Mouse (Mus musculus): ENCODE data around the gene Golgb1. TPM values are rescaled to one million over a fixed set of nuclear protein-coding genes. Genes with fewer than 3 reads are reported as not detected.

Golgb1 gene
- polyA plus RNA-seq, 1 experiment from 2014 or later: 104 TPM

DNA sequence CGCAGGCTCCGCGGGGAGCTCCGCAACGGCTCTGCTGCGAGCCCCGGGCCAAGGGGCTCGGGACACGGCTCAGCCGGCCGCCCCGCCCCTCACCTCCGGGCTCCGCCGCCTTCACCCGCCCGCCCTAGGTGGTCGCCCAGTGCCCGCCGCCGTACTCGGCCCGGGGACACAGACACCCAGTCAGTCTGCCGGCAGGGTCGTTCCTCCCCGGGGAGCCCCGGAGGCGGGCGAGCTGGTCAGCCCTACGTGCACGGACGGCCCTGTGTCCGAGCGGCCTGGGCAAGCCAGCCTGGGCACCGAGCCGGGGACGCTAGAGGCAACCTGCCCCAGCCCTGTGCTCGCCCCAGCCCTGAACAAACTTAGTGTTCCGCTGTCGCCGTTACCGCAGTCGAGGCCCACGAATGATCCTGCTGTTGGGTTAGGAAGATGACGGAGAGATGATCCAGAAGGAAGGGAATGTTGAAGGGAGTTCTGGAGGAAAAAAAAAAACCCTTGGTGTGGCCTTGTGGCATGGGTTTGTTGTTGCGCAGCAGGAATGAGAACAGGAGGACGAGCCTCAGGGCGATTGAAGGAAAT lies 424 bp downstream of the Golgb1 start:
- Histone ChIP-seq H3K4me2 (replicated peaks; ENCODE audit: low read depth, low read length) (peak overlapping the region; percentile 67), H3K4me3 (ENCODE audit: low read length) (peak overlapping the region; percentile 89), H3K4me1 (ENCODE audit: control insufficient read depth, insufficient read depth, low read length) (no peaks in the 10 kb centered on the region; the same call in 1 of the 2 replicates), H3K9ac (ENCODE audit: low read depth, low read length) (peak overlapping the region; percentile 86), H3K27me3 (ENCODE audit: control insufficient read depth, insufficient read depth, low read length) (no peaks in the 10 kb centered on the region), H3K9me3 (ENCODE audit: control insufficient read depth, low read length) (no peaks in the 10 kb centered on the region), H3K36me3 (ENCODE audit: control insufficient read depth, insufficient read depth, low read length) (peaks cover 14% of the 10 kb centered on the region), H3K27ac (ENCODE audit: low read depth, low read length) (peak overlapping the region; percentile 77)
- ATAC-seq (ENCODE audit: low FRiP score, low TSS enrichment): no peak; the same call in 1 of the 2 replicates
- WGBS: under 1% methylated on average over 35 of the region's 48 CpGs

DNA sequence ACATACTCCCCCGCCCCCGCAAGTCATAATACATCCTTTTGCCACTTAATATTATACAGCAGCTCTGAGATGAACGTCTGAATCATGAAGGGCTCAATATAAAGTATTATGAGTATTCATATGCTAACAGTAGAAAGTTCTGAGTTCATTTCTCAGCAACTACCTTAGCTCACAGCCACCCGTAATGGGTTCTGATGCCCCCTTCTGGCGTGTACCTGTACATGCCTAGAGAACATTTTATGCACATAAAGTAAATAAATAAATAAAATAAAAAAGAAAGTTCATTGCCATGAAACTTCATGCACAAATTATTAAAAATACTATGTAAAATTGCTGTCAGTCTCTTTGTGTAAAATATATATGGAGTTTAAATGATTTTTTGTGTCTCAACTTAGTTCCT lies 2.4 kb downstream of the Golgb1 start:
- Histone ChIP-seq H3K4me1 (ENCODE audit: control insufficient read depth, insufficient read depth, low read length) (no peaks in the 10 kb centered on the region; the same call in 1 of the 2 replicates), H3K36me3 (ENCODE audit: control insufficient read depth, insufficient read depth, low read length) (peaks cover 1% of the 10 kb centered on the region), H3K27me3 (ENCODE audit: control insufficient read depth, insufficient read depth, low read length) (no peaks in the 10 kb centered on the region), H3K4me3 (ENCODE audit: low read length) (no peak overlapping the region), H3K9ac (ENCODE audit: low read depth, low read length) (no peak overlapping the region), H3K27ac (ENCODE audit: low read depth, low read length) (no peak overlapping the region), H3K9me3 (ENCODE audit: control insufficient read depth, low read length) (no peaks in the 10 kb centered on the region), H3K4me2 (replicated peaks; ENCODE audit: low read depth, low read length) (no peak overlapping the region)
- ATAC-seq (ENCODE audit: low FRiP score, low TSS enrichment): no peak
- WGBS: 78% methylated on average over 5 of the region's 5 CpGs

DNA sequence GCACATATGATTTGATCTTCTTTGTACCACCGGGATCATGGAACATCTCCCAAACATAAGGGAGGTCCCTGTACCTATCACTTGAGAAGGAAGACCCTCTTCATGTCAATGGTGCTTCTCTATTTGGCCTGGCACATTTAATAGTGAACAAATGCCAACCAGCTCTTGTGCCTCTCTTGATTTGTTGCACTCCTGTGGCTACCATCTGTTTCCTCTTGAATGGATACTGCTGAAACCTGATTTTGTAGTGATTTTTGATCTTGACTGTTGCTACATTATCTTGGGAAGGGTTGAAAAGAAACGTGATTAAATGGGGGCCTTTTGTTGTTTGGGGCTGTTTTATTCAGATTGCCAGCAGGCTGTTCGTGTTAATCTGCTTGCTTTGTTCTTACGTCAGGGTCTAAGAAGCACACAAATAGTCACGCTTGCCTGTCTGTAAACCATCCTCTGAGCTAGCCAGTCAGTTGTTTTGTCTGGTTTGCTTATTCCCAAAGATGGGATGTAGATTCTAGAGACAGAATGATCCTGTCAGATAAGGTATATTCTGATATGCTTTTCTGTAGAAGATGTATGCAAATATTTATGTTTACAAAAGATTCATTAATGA lies 7.9 kb downstream of the Golgb1 start:
- Histone ChIP-seq H3K9ac (ENCODE audit: low read depth, low read length) (no peak overlapping the region), H3K36me3 (ENCODE audit: control insufficient read depth, insufficient read depth, low read length) (peaks cover 8% of the 10 kb centered on the region), H3K27ac (ENCODE audit: low read depth, low read length) (no peak overlapping the region), H3K4me2 (replicated peaks; ENCODE audit: low read depth, low read length) (no peak overlapping the region), H3K4me3 (ENCODE audit: low read length) (no peak overlapping the region), H3K4me1 (ENCODE audit: control insufficient read depth, insufficient read depth, low read length) (no peaks in the 10 kb centered on the region), H3K27me3 (ENCODE audit: control insufficient read depth, insufficient read depth, low read length) (no peaks in the 10 kb centered on the region), H3K9me3 (ENCODE audit: control insufficient read depth, low read length) (no peaks in the 10 kb centered on the region)
- WGBS: 76% methylated on average over 5 of the region's 5 CpGs
- no peak for ATAC-seq (ENCODE audit: low FRiP score, low TSS enrichment)

DNA sequence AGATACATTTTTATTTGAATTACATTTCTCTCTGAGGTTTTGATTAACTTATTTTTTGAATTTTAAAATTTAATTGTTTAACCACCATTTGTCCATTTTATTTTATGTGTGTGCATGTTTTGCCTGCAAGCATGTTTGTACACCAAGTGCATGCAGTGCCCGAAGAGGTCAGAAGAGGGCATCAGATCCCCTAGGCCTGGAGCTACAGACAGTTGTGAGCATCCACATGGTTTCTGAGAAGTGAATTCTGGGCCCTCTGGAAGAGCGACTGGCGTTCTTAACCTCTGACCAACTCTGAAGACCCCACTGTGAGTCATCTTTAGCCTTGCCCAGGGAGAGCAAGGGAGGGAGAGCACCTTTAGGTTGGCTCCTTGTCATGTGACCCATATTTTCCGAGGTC lies 9.9 kb downstream of the Golgb1 start:
- WGBS: 86% methylated on average over 4 of the region's 4 CpGs
- peak; percentile 39; the same call in 1 of the 2 replicates for ATAC-seq (ENCODE audit: low FRiP score, low TSS enrichment)
- Histone ChIP-seq H3K4me3 (ENCODE audit: low read length) (no peak overlapping the region), H3K9ac (ENCODE audit: low read depth, low read length) (no peak overlapping the region), H3K27me3 (ENCODE audit: control insufficient read depth, insufficient read depth, low read length) (no peaks in the 10 kb centered on the region), H3K4me2 (replicated peaks; ENCODE audit: low read depth, low read length) (no peak overlapping the region), H3K36me3 (ENCODE audit: control insufficient read depth, insufficient read depth, low read length) (peaks cover 17% of the 10 kb centered on the region), H3K4me1 (ENCODE audit: control insufficient read depth, insufficient read depth, low read length) (no peaks in the 10 kb centered on the region), H3K9me3 (ENCODE audit: control insufficient read depth, low read length) (no peaks in the 10 kb centered on the region), H3K27ac (ENCODE audit: low read depth, low read length) (no peak overlapping the region)

DNA sequence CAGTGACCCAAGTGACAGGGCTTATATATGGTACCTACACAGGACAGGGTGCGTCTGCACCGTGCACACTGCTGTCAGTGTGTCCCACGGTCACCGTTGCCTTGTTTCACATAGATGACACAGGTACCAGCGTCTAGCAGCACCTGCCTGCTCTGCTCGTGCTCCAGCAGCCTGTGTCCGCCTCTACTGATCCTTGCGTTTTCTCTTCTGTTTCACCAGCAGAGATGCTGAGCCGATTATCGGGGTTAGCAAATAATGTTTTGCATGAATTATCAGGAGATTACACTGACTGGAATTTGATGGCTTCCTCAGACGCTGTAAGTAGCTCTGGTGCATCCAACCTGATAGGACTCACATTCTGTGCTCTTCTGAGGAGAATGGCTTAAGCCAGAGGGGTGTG lies 11.0 kb downstream of the Golgb1 start:
- H3K4me1 ChIP-seq (ENCODE audit: control insufficient read depth, insufficient read depth, low read length): no peaks in the 10 kb centered on the region
- H3K27me3 ChIP-seq (ENCODE audit: control insufficient read depth, insufficient read depth, low read length): no peaks in the 10 kb centered on the region
- H3K9me3 ChIP-seq (ENCODE audit: control insufficient read depth, low read length): no peaks in the 10 kb centered on the region
- 93% methylated on average over 11 of the region's 11 CpGs for WGBS
- peaks cover 24% of the 10 kb centered on the region for H3K36me3 ChIP-seq (ENCODE audit: control insufficient read depth, insufficient read depth, low read length)
- H3K4me3 ChIP-seq (ENCODE audit: low read length): no peak overlapping the region
- no peak overlapping the region for H3K27ac ChIP-seq (ENCODE audit: low read depth, low read length)
- H3K4me2 ChIP-seq (replicated peaks; ENCODE audit: low read depth, low read length): no peak overlapping the region
- no peak overlapping the region for H3K9ac ChIP-seq (ENCODE audit: low read depth, low read length)
- ATAC-seq (ENCODE audit: low FRiP score, low TSS enrichment): no peak

DNA sequence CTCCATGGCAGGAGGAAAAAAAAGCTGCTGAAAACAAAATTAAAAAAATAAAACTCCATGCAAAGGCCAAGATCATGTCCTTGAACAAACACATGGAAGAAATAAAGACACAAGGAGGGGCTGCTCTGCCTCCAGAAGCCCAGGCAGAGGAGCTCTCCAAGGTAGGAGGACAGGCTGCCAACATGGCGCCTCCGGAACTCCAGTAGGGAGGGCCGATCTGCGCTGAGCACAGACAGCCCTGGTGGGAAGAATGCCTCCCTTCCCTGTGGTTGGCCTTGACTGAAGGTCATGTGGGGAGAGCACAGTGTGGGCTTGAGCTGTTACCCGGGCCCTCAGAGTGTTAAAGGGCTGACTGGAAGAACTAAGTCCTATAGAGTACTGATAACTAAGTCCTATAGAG lies 12.6 kb downstream of the Golgb1 start:
- no peak overlapping the region for H3K9ac ChIP-seq (ENCODE audit: low read depth, low read length)
- 85% methylated on average over 5 of the region's 5 CpGs for WGBS
- no peak for ATAC-seq (ENCODE audit: low FRiP score, low TSS enrichment)
- H3K4me3 ChIP-seq (ENCODE audit: low read length): no peak overlapping the region
- H3K9me3 ChIP-seq (ENCODE audit: control insufficient read depth, low read length): no peaks in the 10 kb centered on the region
- H3K27ac ChIP-seq (ENCODE audit: low read depth, low read length): no peak overlapping the region
- H3K27me3 ChIP-seq (ENCODE audit: control insufficient read depth, insufficient read depth, low read length): no peaks in the 10 kb centered on the region
- no peak overlapping the region for H3K4me2 ChIP-seq (replicated peaks; ENCODE audit: low read depth, low read length)
- peaks cover 39% of the 10 kb centered on the region for H3K36me3 ChIP-seq (ENCODE audit: control insufficient read depth, insufficient read depth, low read length)
- no peaks in the 10 kb centered on the region for H3K4me1 ChIP-seq (ENCODE audit: control insufficient read depth, insufficient read depth, low read length)

DNA sequence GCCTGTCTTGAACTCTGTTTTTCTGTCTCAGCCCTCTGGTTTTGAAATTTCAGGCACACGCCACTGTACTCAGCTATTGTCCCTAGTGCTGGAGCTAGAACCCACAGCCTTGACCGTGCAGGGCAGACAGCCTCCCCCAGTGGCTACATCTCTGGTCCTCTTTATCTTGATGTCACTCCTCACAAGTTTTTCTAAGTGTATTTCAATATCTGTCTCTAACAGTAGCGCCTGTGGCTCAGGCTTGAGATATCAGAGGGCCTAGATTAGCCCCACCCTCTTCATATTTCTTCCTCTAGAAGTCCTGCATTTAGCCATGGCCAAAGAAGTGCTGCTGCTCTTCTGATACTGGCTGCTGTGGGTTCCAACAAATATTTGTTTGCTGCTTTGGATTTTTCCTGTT lies 15.6 kb downstream of the Golgb1 start:
- Histone ChIP-seq H3K4me1 (ENCODE audit: control insufficient read depth, insufficient read depth, low read length) (no peaks in the 10 kb centered on the region), H3K27me3 (ENCODE audit: control insufficient read depth, insufficient read depth, low read length) (no peaks in the 10 kb centered on the region), H3K4me3 (ENCODE audit: low read length) (no peak overlapping the region), H3K27ac (ENCODE audit: low read depth, low read length) (no peak overlapping the region), H3K36me3 (ENCODE audit: control insufficient read depth, insufficient read depth, low read length) (peaks cover 58% of the 10 kb centered on the region), H3K4me2 (replicated peaks; ENCODE audit: low read depth, low read length) (no peak overlapping the region), H3K9ac (ENCODE audit: low read depth, low read length) (no peak overlapping the region), H3K9me3 (ENCODE audit: control insufficient read depth, low read length) (no peaks in the 10 kb centered on the region)
- 95% methylated on average over 3 of the region's 3 CpGs for WGBS
- ATAC-seq (ENCODE audit: low FRiP score, low TSS enrichment): no peak

DNA sequence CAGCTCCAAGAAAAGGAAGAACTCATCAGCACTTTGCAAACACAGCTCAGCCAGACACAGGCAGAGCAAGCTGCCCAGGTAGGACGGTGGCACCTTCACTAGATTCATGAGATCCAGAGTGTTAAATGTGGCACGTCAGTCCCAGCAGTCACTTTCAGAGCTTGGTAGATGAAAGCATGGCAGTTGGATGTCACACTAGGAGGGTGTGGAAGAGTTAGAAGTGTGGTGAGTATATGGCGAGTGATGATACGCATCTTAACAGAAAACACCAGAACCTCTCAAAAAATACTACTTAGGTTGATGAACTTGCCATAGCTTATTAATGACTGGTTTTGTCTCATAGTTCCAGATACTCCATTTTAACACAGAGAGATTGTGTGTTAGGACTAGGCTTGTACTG lies 16.5 kb downstream of the Golgb1 start:
- WGBS: 85% methylated on average over 4 of the region's 4 CpGs
- Histone ChIP-seq H3K4me1 (ENCODE audit: control insufficient read depth, insufficient read depth, low read length) (no peaks in the 10 kb centered on the region), H3K27ac (ENCODE audit: low read depth, low read length) (no peak overlapping the region), H3K4me2 (replicated peaks; ENCODE audit: low read depth, low read length) (no peak overlapping the region), H3K36me3 (ENCODE audit: control insufficient read depth, insufficient read depth, low read length) (peaks cover 66% of the 10 kb centered on the region), H3K9ac (ENCODE audit: low read depth, low read length) (no peak overlapping the region), H3K27me3 (ENCODE audit: control insufficient read depth, insufficient read depth, low read length) (no peaks in the 10 kb centered on the region), H3K4me3 (ENCODE audit: low read length) (no peak overlapping the region), H3K9me3 (ENCODE audit: control insufficient read depth, low read length) (no peaks in the 10 kb centered on the region)
- ATAC-seq (ENCODE audit: low FRiP score, low TSS enrichment): no peak

DNA sequence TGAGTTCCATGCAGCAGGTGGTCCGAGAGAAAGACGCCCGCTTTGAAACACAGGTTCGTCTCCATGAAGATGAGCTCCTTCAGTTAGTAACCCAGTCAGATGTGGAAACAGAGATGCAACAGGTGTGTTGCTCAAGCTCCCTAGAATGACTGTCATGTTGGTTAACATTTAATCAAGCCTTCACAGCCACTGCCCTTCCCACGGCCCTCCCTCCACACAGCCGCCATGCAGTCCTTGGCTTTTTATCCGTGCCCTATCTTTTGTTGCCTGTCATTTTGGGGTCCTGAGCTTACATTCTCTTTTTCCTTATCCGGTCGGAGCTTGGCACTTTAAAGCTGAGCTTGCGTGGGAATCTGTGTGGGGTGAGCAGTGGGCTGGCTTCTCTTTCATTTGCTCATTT lies 18.4 kb downstream of the Golgb1 start:
- H3K9me3 ChIP-seq (ENCODE audit: control insufficient read depth, low read length): no peaks in the 10 kb centered on the region
- no peak overlapping the region for H3K27ac ChIP-seq (ENCODE audit: low read depth, low read length)
- ATAC-seq (ENCODE audit: low FRiP score, low TSS enrichment): no peak
- peaks cover 66% of the 10 kb centered on the region for H3K36me3 ChIP-seq (ENCODE audit: control insufficient read depth, insufficient read depth, low read length)
- H3K27me3 ChIP-seq (ENCODE audit: control insufficient read depth, insufficient read depth, low read length): no peaks in the 10 kb centered on the region
- no peak overlapping the region for H3K9ac ChIP-seq (ENCODE audit: low read depth, low read length)
- 81% methylated on average over 10 of the region's 10 CpGs for WGBS
- H3K4me1 ChIP-seq (ENCODE audit: control insufficient read depth, insufficient read depth, low read length): no peaks in the 10 kb centered on the region
- H3K4me3 ChIP-seq (ENCODE audit: low read length): no peak overlapping the region
- no peak overlapping the region for H3K4me2 ChIP-seq (replicated peaks; ENCODE audit: low read depth, low read length)

Data from kidney, embryonic 14.5 days (tissue).